Mouse (Mus musculus) adipocyte (in vitro differentiated cells): ENCODE measurements around the gene Farp2.
"Not testable (repeated sequence)": the region's sequence is repeated elsewhere in the genome, so short reads cannot be mapped to it uniquely, and the experiment has no call there.

Experiments used
- DNase-seq: peaks from one replicate; pipeline ENCODE4 v3.0.0-alpha.2; 2016; ENCODE audit warnings: low spot score

Gene Farp2

GRCm38 (mm10) chr1:93635091-93635579, 123.3 kb downstream of the Farp2 start:
- DNase-seq = peak; percentile 33

- DNase-seq = peak; percentile 99
Observed at GRCm38 (mm10) chr1:93635580-93636192, 123.8 kb downstream of the Farp2 start.

GRCm38 (mm10) chr1:93636211-93636897, 124.5 kb downstream of the Farp2 start:
- peak; percentile 28 for DNase-seq

- no peak for DNase-seq
Observed at GRCm38 (mm10) chr1:93641978-93642377, 130.1 kb downstream of the Farp2 start.

GRCm38 (mm10) chr1:93642692-93643091, 130.8 kb downstream of the Farp2 start:
- DNase-seq = no peak

GRCm38 (mm10) chr1:93649604-93650172, 137.8 kb downstream of the Farp2 start:
- no peak for DNase-seq

- no peak for DNase-seq
Observed at GRCm38 (mm10) chr1:93654275-93654674, 142.4 kb downstream of the Farp2 start.

GRCm38 (mm10) chr1:93654798-93655197, 142.9 kb downstream of the Farp2 start:
- DNase-seq = no peak

- DNase-seq = no peak
Observed at GRCm38 (mm10) chr1:93656325-93657024, 144.6 kb downstream of the Farp2 start.

GRCm38 (mm10) chr1:93657025-93657360, 145.1 kb downstream of the Farp2 start:
- no peak for DNase-seq

- DNase-seq = not testable (repeated sequence)
Observed at GRCm38 (mm10) chr1:93658559-93658958, 146.7 kb downstream of the Farp2 start, which contains the start of gene Stk25. Gene Stk25 (minus strand): TSS chr1:93658659.

GRCm38 (mm10) chr1:93667760-93668400, 156.0 kb downstream of the Farp2 start:
- no peak for DNase-seq

- no peak for DNase-seq
Observed at GRCm38 (mm10) chr1:93668791-93669548, 157.1 kb downstream of the Farp2 start.

GRCm38 (mm10) chr1:93669941-93670340, 158.1 kb downstream of the Farp2 start:
- no peak for DNase-seq
